Mouse (Mus musculus): ENCODE data around the gene E130308A19Rik. TPM values are rescaled to one million over a fixed set of nuclear protein-coding genes. Genes with fewer than 3 reads are reported as not detected.
"Not testable (repeated sequence)": the region's sequence is repeated elsewhere in the genome, so short reads cannot be mapped to it uniquely, and the experiment has no call there.

The E130308A19Rik gene
- polyA plus RNA-seq, 1 experiment: 31.6 TPM

DNA sequence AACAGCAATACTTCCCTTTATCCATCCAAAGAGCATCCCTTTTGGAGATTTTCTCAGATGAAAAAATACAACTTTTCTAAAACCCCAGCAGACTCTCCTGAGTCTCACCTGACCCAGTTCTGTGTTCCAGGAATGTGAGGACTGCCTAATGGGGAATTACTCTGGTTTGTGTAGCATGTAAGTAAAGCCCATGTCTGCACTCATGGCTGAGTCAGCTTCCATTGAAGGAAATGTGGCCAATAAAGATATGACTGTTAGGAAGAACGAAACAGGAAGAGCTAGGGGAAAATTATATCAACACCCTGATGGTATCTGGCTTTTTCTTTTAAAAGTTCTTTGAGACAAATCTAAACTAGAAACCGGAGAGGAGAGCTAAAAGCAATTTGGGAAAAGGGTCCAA lies 141.7 kb downstream of the E130308A19Rik start:
- no peak for TF ChIP-seq POLR2A (IDR thresholded peaks at IDR 0.05; ENCODE audit: borderline replicate concordance, extremely low read depth, insufficient read depth, insufficient read length, poor library complexity, severe bottlenecking)
- TF ChIP-seq CTCF (IDR thresholded peaks at IDR 0.05; ENCODE audit: borderline replicate concordance, extremely low read depth, insufficient read depth, insufficient read length): no peak
- no peak for DNase-seq (ENCODE audit: low read depth)

DNA sequence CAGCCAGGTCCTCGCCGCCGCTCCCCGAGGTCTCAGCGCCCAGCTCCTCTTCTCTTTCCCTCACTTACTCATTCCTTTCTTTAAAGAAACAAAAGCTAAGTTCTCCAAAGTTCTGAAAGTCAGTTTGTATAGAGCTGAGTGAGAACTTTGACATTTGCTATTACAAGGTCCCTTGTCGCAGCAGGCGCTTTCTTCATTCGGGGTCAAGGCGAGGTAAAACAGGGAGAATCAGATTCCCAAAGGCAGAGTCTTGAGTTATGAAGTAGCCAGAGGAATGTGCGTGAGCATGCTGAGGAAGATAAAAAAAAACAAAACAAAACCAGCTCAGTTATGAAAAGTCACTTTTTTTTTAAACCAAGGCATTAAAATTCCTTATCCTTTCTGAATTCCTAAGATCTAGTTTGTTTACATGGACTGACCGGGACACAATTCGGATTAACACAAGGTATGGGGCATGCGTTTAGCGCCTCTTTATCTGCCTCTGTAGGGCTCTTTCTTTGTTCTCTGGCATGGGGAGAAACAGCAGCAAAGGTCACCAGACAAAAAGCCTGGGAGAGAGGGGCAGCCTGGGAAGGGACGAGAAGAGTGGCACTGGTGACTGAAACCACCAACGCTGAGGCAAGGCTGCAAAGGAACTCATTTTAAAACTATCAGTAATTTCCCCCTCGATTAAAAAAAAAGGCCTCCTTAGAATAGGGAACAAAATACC lies 146.3 kb downstream of the E130308A19Rik start:
- TF ChIP-seq POLR2A (IDR thresholded peaks at IDR 0.05; ENCODE audit: borderline replicate concordance, extremely low read depth, insufficient read depth, insufficient read length, poor library complexity, severe bottlenecking) (no peak), CTCF (IDR thresholded peaks at IDR 0.05; ENCODE audit: borderline replicate concordance, extremely low read depth, insufficient read depth, insufficient read length) (no peak)
- DNase-seq (ENCODE audit: low read depth): no peak

DNA sequence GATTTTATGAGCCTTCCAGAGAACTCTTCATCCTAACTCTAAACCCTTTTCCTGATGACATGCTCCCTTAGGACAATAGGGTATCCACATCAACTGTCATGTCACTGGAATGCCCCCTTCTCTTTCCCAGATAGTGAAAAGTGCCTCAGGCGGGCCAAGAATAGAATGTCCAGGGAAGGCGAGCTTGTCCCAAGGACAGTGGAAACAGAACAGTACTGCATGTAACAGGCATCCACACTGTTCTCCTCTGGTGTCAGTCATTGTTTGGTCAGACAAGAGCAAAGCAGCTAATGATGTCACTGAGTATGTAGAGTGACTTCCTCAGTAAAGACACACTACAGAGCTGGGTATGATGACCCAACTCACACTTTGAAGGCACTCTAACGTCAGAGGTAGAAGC lies 151.8 kb downstream of the E130308A19Rik start:
- TF ChIP-seq CTCF (IDR thresholded peaks at IDR 0.05; ENCODE audit: borderline replicate concordance, extremely low read depth, insufficient read depth, insufficient read length) (no peak), POLR2A (IDR thresholded peaks at IDR 0.05; ENCODE audit: borderline replicate concordance, extremely low read depth, insufficient read depth, insufficient read length, poor library complexity, severe bottlenecking) (no peak)

DNA sequence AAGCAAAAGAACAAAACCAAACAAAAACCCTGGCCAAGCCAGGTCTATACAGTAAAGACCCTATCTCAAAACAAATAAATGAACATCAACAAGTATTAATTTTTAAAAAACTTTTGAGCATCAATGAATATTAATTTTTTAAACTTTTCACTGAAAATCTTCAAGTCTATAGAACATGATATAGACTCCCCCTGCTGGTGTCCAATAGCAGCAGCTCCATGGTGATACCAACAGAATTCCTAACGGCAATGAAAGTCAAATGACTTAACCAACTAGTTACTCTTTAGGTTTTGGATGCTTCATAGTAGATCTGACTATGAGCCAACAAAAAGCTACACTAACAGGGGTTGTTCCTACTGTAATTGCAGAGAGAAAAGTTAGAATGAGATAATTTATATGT lies 154.6 kb downstream of the E130308A19Rik start:
- no peak for TF ChIP-seq POLR2A (IDR thresholded peaks at IDR 0.05; ENCODE audit: borderline replicate concordance, extremely low read depth, insufficient read depth, insufficient read length, poor library complexity, severe bottlenecking)
- peak; percentile 32; the same call in 1 of the 2 replicates for TF ChIP-seq CTCF (IDR thresholded peaks at IDR 0.05; ENCODE audit: borderline replicate concordance, extremely low read depth, insufficient read depth, insufficient read length)
- peak; percentile 60 for DNase-seq (ENCODE audit: low read depth)

More for the DNA sequence above, 151.8 kb downstream of the E130308A19Rik start:
- no peak for DNase-seq (ENCODE audit: low read depth)

DNA sequence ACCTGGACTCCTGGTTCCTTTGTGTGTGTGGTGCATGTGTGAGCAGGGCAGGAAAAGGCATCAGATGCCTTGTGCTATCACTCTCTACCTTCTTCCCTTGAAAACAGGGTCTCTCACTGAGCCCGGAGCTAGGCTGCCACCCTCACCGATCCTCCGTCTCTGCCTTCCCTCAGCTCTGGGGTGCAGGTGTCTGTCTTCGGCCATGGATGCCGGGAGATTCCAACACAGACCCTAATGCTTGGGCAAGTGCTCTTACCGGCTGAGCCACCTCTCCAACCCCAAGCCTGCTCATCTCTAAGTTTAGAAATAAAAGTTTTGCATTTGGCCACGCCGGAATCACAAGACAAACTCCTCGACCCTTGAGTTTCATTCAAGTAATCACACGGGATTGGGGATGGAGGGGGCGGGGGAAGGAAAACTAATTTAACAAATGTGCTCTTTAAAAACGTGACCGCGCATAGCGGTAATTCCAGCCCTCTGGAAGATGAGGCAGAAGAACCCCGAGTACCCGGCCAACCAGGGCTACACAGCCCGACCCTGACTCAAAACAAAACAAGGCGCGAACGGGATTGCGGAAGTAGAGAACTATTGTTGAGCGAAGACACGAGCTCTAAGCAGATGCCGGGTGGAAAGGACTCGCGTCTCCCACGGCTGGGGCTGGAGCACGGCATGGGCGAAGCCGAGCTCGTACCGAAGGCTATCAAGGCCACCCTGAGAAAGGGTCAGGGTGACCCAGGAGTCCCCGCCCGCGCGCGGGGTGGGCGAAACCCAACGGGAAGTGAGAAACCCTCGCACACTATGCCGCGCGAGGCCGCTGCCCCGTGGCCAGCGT lies 157.1 kb downstream of the E130308A19Rik start:
- peak; percentile 69 for DNase-seq (ENCODE audit: low read depth)
- TF ChIP-seq POLR2A (IDR thresholded peaks at IDR 0.05; ENCODE audit: borderline replicate concordance, extremely low read depth, insufficient read depth, insufficient read length, poor library complexity, severe bottlenecking) (no peak), CTCF (IDR thresholded peaks at IDR 0.05; ENCODE audit: borderline replicate concordance, extremely low read depth, insufficient read depth, insufficient read length) (no peak)

DNA sequence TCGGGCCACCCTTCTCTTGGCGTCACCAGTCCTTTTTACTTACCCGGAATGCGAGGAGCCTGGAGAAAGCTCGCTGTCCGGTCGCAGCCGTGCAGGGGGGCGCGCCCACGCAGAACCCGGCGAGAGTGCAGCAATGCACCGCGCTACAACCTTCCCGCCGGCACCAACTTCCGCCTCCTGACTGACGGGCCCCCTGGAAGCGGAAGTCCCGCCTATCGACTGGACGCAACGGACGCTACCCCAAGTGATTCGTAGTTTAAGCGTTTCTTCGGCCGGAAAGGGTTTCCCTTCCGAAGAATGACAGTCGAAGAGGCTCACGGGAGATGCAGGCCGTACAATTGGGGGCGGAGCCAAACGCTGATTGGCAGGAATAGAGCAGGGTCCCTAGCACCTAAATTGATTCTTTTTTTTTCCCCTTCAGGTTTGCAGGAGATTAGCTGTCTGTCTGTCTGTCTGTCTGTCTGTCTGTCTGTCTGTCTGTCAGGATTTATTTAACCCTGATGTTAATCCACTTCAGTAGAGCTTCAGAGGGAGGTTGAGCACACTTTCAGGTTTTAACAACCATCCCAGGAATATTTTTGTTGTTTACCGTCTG lies 157.8 kb downstream of the E130308A19Rik start:
- peak; percentile 59; the same call in 1 of the 2 replicates for TF ChIP-seq POLR2A (IDR thresholded peaks at IDR 0.05; ENCODE audit: borderline replicate concordance, extremely low read depth, insufficient read depth, insufficient read length, poor library complexity, severe bottlenecking)
- TF ChIP-seq CTCF (IDR thresholded peaks at IDR 0.05; ENCODE audit: borderline replicate concordance, extremely low read depth, insufficient read depth, insufficient read length): no peak
- peak; percentile 99 for DNase-seq (ENCODE audit: low read depth)

DNA sequence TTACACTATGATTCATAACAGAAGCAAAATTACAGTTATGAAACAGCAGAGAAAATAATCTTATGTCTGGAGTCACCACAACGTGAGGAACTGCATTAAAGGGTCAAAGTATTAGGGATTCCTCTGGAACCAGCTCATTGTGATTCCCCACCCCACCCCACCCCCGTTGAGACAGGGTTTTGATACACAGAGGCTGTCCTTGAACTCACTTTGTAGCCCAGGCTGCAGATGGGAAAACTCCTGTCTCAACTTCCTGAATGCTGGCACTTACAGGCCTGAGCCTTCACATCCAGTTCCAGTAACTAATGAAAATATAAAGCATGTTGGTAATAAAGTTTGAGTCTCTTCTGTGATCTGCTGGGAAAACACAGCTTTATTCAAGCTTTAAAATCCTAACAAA lies 159.4 kb downstream of the E130308A19Rik start:
- no peak for DNase-seq (ENCODE audit: low read depth)
- no peak for TF ChIP-seq CTCF (IDR thresholded peaks at IDR 0.05; ENCODE audit: borderline replicate concordance, extremely low read depth, insufficient read depth, insufficient read length)
- no peak for TF ChIP-seq POLR2A (IDR thresholded peaks at IDR 0.05; ENCODE audit: borderline replicate concordance, extremely low read depth, insufficient read depth, insufficient read length, poor library complexity, severe bottlenecking)

DNA sequence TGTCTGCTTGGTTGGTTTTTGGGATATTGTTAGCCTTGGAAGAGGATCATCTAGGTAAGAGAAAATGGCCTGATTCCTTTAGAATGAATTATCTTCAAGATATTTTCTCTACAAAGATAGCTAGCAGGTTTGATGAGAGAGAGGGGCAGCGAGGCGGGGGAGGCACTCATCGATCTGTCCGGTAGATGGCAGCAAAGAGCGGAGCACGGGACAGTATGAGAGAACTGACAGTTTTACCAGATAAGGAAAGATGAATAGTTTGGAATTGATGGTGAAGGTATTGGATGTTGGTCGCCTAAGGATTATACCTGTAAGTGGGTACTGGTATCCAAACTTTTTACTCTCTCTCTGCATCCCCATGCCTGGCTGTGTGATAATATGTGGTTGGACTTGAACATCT lies 160.7 kb downstream of the E130308A19Rik start:
- DNase-seq (ENCODE audit: low read depth): peak; percentile 74
- TF ChIP-seq POLR2A (IDR thresholded peaks at IDR 0.05; ENCODE audit: borderline replicate concordance, extremely low read depth, insufficient read depth, insufficient read length, poor library complexity, severe bottlenecking) (no peak), CTCF (IDR thresholded peaks at IDR 0.05; ENCODE audit: borderline replicate concordance, extremely low read depth, insufficient read depth, insufficient read length) (peak; percentile 97)

DNA sequence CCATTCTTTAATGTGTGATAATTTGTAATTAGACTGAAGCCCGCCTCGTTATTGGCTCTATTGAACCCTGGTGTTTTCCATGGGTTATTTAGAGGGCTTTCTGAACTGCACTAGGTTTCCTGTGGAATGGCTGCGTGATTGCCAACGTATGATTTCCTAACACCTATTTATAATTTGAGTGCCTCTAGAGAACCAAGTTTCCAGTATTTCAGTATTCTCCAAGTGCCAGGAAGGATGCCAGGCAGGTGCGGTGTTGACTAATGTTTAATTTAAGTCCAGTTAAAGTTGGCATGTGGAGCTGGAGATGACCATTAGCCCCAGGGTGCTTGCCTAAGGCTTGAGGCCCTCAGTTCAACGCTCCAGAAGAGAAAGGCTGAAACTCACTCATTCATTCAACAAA lies 161.1 kb downstream of the E130308A19Rik start:
- no peak for DNase-seq (ENCODE audit: low read depth)
- TF ChIP-seq POLR2A (IDR thresholded peaks at IDR 0.05; ENCODE audit: borderline replicate concordance, extremely low read depth, insufficient read depth, insufficient read length, poor library complexity, severe bottlenecking) (no peak), CTCF (IDR thresholded peaks at IDR 0.05; ENCODE audit: borderline replicate concordance, extremely low read depth, insufficient read depth, insufficient read length) (no peak)

DNA sequence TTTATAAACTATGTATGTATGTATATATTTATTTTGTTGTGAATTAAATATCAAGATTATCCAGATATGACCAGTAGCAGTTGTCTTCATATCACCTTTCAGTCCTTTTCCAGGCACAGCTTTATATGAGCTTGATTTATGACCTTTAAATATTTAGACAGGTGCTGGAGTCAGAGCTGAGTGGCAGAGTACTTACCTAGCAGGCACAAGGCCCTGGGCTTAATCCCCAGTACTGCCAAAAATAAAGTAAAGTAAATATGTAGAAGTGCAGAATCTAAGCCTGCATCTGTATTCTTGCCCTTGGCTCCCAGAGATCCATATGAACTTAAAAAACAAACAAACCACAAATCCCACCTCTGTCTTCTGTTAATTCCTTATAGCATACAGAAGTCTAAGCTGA lies 163.0 kb downstream of the E130308A19Rik start:
- TF ChIP-seq POLR2A (IDR thresholded peaks at IDR 0.05; ENCODE audit: borderline replicate concordance, extremely low read depth, insufficient read depth, insufficient read length, poor library complexity, severe bottlenecking) (no peak), CTCF (IDR thresholded peaks at IDR 0.05; ENCODE audit: borderline replicate concordance, extremely low read depth, insufficient read depth, insufficient read length) (no peak)
- no peak for DNase-seq (ENCODE audit: low read depth)

DNA sequence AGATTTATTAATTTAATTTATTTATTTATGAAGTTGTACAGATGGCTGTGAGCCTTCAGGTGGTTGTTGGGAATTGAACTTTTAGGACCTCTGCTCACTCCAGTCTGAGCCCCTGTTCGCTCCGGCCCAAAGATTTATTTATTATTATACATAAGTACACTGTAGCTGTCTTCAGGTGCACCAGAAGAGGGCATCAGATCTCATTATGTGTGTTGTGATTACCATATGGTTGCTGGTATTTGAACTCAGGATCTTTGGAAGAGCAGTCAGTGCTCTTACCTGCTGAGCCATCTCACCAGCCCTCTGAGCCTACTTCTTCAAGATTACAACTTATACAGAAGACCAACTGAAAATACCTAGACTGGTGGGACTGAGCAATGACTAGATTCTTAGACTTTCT lies 167.6 kb downstream of the E130308A19Rik start:
- DNase-seq (ENCODE audit: low read depth): not testable (repeated sequence)

All from brain, embryonic 14.5 days (tissue).